Mouse (Mus musculus) stomach, embryonic 14.5 days (tissue): ENCODE measurements around the gene Magi1. TPM values are rescaled to one million over a fixed set of nuclear protein-coding genes. Genes with fewer than 3 reads are reported as not detected.
A peak's percentile ranks its signal among the peaks of the same experiment; 100 is the strongest.

ENCODE experiments used
- ATAC-seq: fragments of 200-750 bp; cut with Nextera tagmentation; 2 replicates; pipeline ENCODE4 v1.8.0; 2017; ENCODE audit warnings: low read depth, moderate TSS enrichment; ENCODE audit not compliant: insufficient number of reproducible peaks, insufficient read depth, low FRiP score
- H3K27ac ChIP-seq: fragments of 300-500 bp; sonication (generic); 2 replicates; pipeline ENCODE4 v1.5.1; 2014; ENCODE audit warnings: mild to moderate bottlenecking, low read length, moderate library complexity, mixed read lengths
- H3K27me3 ChIP-seq: fragments of 300-500 bp; sonication (generic); 2 replicates; pipeline ENCODE4 v1.6.1; 2014; ENCODE audit warnings: low read length, control low read depth, mixed read lengths; ENCODE audit not compliant: control insufficient read depth, insufficient read depth
- H3K36me3 ChIP-seq: fragments of 300-500 bp; sonication (generic); 2 replicates; pipeline ENCODE4 v1.6.1; 2014; ENCODE audit warnings: mild to moderate bottlenecking, control low read depth, low read length, moderate library complexity, mixed read lengths; ENCODE audit not compliant: control insufficient read depth, insufficient read depth
- H3K4me1 ChIP-seq: fragments of 300-500 bp; sonication (generic); 2 replicates; pipeline ENCODE4 v1.6.1; 2014; ENCODE audit warnings: low read length, control low read depth, mixed read lengths; ENCODE audit not compliant: control insufficient read depth, insufficient read depth
- H3K4me2 ChIP-seq: fragments of 300-500 bp; sonication (generic); replicated peaks from 2 replicates; pipeline ENCODE4 v1.6.1; 2014; ENCODE audit warnings: low read depth, low read length, control low read depth
- H3K4me3 ChIP-seq: fragments of 300-500 bp; sonication (generic); 2 replicates; pipeline ENCODE4 v1.5.1; 2014; ENCODE audit warnings: low read depth, low read length, control low read depth
- H3K9ac ChIP-seq: fragments of 300-500 bp; sonication (generic); replicated peaks from 2 replicates; pipeline ENCODE4 v1.6.1; 2014; ENCODE audit warnings: low read depth, mild to moderate bottlenecking, control low read depth, low read length, moderate library complexity, mixed read lengths
- H3K9me3 ChIP-seq: fragments of 300-500 bp; sonication (generic); 2 replicates; pipeline ENCODE4 v1.6.1; 2016; ENCODE audit warnings: low read depth, low read length, control low read depth; ENCODE audit not compliant: control insufficient read depth
- WGBS: fragments of 180-500 bp; shearing (Covaris S2); extraction: QIAGEN DNeasy Blood & Tissue Kit; methylation state at CpG from one replicate; pipeline ENCODE4 v1.1.7; 2014; 5-methylcytosine and 5-hydroxymethylcytosine counted together
- polyA plus RNA-seq: library from polyadenylated mRNA; unstranded; fragments of >200 nt; fragmentation: Nextera tagmentation; extraction: Ambion mirVana; gene quantifications from 2 replicates; pipeline ENCODE4 v1.2.1, GENCODE M21; 2014

Gene Magi1
- polyA plus RNA-seq, 1 experiment from 2014 or later, result 15.0 TPM

GRCm38 (mm10) chr6:93786220-93786619 is 497.5 kb downstream of the Magi1 start:
- Histone ChIP-seq H3K9me3 (no peaks in the 10 kb centered on the region), H3K4me2 (no peak overlapping the region), H3K4me1 (no peaks in the 10 kb centered on the region), H3K36me3 (no peaks in the 10 kb centered on the region), H3K9ac (no peak overlapping the region), H3K4me3 (no peak overlapping the region), H3K27ac (no peak overlapping the region), H3K27me3 (no peaks in the 10 kb centered on the region)
- 66% methylated on average over 2 of the region's 2 CpGs for WGBS
- ATAC-seq, result no peak

GRCm38 (mm10) chr6:93771081-93771480 is 512.6 kb downstream of the Magi1 start:
- no peaks in the 10 kb centered on the region; the same call in 1 of the 2 replicates for H3K9me3 ChIP-seq
- ATAC-seq, result no peak
- 63% methylated on average over 4 of the region's 4 CpGs for WGBS

GRCm38 (mm10) chr6:93770283-93771025 is 513.3 kb downstream of the Magi1 start:
- Histone ChIP-seq H3K9ac (no peak overlapping the region), H3K27me3 (no peaks in the 10 kb centered on the region), H3K4me1 (no peaks in the 10 kb centered on the region), H3K27ac (no peak overlapping the region), H3K9me3 (no peaks in the 10 kb centered on the region; the same call in 1 of the 2 replicates), H3K4me2 (no peak overlapping the region), H3K36me3 (no peaks in the 10 kb centered on the region; the same call in 1 of the 2 replicates), H3K4me3 (no peak overlapping the region)
- WGBS, result 89% methylated on average over 5 of the region's 5 CpGs
- ATAC-seq, result no peak

More at GRCm38 (mm10) chr6:93771081-93771480, 512.6 kb downstream of the Magi1 start:
- H3K27ac ChIP-seq, result no peak overlapping the region
- no peaks in the 10 kb centered on the region for H3K4me1 ChIP-seq
- H3K36me3 ChIP-seq, result no peaks in the 10 kb centered on the region; the same call in 1 of the 2 replicates
- no peaks in the 10 kb centered on the region for H3K27me3 ChIP-seq
- H3K4me3 ChIP-seq, result no peak overlapping the region
- H3K9ac ChIP-seq, result no peak overlapping the region
- H3K4me2 ChIP-seq, result no peak overlapping the region

GRCm38 (mm10) chr6:93758114-93758513 is 525.6 kb downstream of the Magi1 start:
- Histone ChIP-seq H3K4me3 (no peak overlapping the region), H3K4me1 (no peaks in the 10 kb centered on the region), H3K36me3 (no peaks in the 10 kb centered on the region), H3K27me3 (no peaks in the 10 kb centered on the region), H3K9me3 (no peaks in the 10 kb centered on the region), H3K4me2 (no peak overlapping the region), H3K27ac (no peak overlapping the region), H3K9ac (no peak overlapping the region)
- no peak for ATAC-seq
- WGBS, result 70% methylated on average over 3 of the region's 3 CpGs

- 30% methylated on average over 11 of the region's 11 CpGs for WGBS
- Histone ChIP-seq H3K27ac (0 out of 2 replicates have a peak overlapping the region, but pooled peaks have one; percentile 18), H3K4me2 (no peak overlapping the region), H3K4me1 (no peaks in the 10 kb centered on the region), H3K9ac (no peak overlapping the region), H3K27me3 (no peaks in the 10 kb centered on the region), H3K9me3 (no peaks in the 10 kb centered on the region), H3K4me3 (no peak overlapping the region), H3K36me3 (no peaks in the 10 kb centered on the region)
- peak; percentile 80 for ATAC-seq
These were observed 526.2 kb downstream of the Magi1 start for GRCm38 (mm10) chr6:93757353-93758087.

- 36% methylated on average over 6 of the region's 6 CpGs for WGBS
- H3K9ac ChIP-seq, result no peak overlapping the region
- no peaks in the 10 kb centered on the region for H3K4me1 ChIP-seq
- no peaks in the 10 kb centered on the region for H3K36me3 ChIP-seq
- no peaks in the 10 kb centered on the region for H3K27me3 ChIP-seq
- no peaks in the 10 kb centered on the region for H3K9me3 ChIP-seq
- no peak overlapping the region for H3K27ac ChIP-seq
- ATAC-seq, result no peak
- H3K4me3 ChIP-seq, result no peak overlapping the region
- no peak overlapping the region for H3K4me2 ChIP-seq
These were observed 540.6 kb downstream of the Magi1 start for GRCm38 (mm10) chr6:93743145-93743544.

GRCm38 (mm10) chr6:93739786-93740185 is 543.9 kb downstream of the Magi1 start:
- Histone ChIP-seq H3K36me3 (no peaks in the 10 kb centered on the region), H3K9ac (no peak overlapping the region), H3K27me3 (no peaks in the 10 kb centered on the region), H3K4me2 (no peak overlapping the region), H3K27ac (no peak overlapping the region), H3K4me3 (no peak overlapping the region), H3K4me1 (no peaks in the 10 kb centered on the region), H3K9me3 (no peaks in the 10 kb centered on the region)
- ATAC-seq, result no peak
- WGBS, result 92% methylated on average over 3 of the region's 3 CpGs

- no peaks in the 10 kb centered on the region for H3K4me1 ChIP-seq
- no peaks in the 10 kb centered on the region for H3K9me3 ChIP-seq
- ATAC-seq, result no peak
- H3K4me2 ChIP-seq, result no peak overlapping the region
- H3K27ac ChIP-seq, result no peak overlapping the region
- H3K27me3 ChIP-seq, result no peaks in the 10 kb centered on the region
- WGBS, result 86% methylated on average over 1 of the region's 1 CpGs
- H3K9ac ChIP-seq, result no peak overlapping the region
- H3K4me3 ChIP-seq, result no peak overlapping the region
- no peaks in the 10 kb centered on the region for H3K36me3 ChIP-seq
These were observed 546.6 kb downstream of the Magi1 start for GRCm38 (mm10) chr6:93737083-93737482.
